Mouse (Mus musculus): ENCODE results near the gene Fhdc1. TPM values are rescaled to one million over a fixed set of nuclear protein-coding genes. Genes with fewer than 3 reads are reported as not detected.

Fhdc1 gene
- total RNA-seq, 2 experiments from 2014 or later, result 2.2 to 2.4 TPM

DNA sequence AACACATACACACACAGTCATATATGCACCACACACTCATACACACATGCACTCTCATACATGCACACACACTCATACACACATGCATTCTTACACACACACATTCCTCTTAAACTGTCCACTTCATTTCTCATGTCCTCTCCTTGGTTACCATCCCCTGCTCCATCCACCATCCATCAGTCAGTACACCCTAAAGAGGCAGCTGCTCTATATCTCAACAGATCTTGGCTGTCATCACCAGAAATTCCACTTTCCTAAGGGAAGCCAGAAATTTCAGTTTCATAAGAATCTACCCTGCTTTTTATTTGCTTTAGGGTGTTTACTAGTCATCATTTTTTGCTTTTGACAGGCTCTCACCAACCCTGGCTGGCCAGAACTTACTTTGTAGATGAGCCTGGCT, 84.4 kb downstream of the Fhdc1 start:
- intact Hi-C loops (cut with DNase I), result no loop called here
- no peak for DNase-seq (ENCODE audit: low spot score in 2 of 2)

DNA sequence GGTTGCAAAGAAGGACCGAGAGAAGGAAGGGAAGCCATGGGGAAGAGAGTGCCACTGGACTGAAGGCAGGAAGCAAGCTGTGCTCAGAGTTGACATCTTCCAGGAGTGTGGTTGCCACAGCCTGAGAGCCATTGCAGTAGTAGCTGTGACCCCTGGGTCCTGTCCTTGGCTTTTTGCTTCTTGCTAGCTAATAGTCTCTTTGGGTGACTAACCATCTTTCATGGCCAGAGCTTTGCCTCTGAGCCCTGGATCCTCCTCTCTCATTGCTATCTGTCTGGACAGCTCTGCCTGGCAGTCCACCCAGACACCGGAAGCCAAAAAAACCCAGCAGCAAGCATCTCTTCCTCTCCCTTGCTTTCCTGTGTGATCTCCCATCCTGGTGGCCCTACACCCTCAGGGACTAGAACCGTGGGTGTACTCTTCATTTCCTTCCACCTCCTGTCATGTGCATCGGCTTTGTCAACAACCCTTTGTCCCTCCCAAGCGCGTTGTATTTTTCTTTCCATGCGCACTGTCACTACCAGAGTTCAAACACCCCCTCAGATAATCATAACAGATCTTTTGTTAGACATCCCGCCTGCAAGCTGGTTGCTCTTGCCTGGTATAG, 85.3 kb downstream of the Fhdc1 start:
- intact Hi-C loops (cut with DNase I), result no loop called here
- no peak for DNase-seq (ENCODE audit: low spot score in 2 of 2)

Other genes with a start within 250 kb of the Fhdc1 start
- 100 to 1,000 TPM; 190 to 200 TPM for gene Trim2, start 173.6 kb downstream of the Fhdc1 start, total RNA-seq (2021)
- gene Arfip1, start 102.2 kb upstream of the Fhdc1 start, total RNA-seq (2021), result 10 to 100 TPM; 15.5 to 16.3 TPM
- gene Tigd4, start 113.1 kb upstream of the Fhdc1 start, total RNA-seq (2021), result not detected
- 1 to 10 TPM in 1 of 2 experiments, under 1 TPM in 1; 0.78 to 1.4 TPM for gene Tmem154, start 185.8 kb upstream of the Fhdc1 start, total RNA-seq (2021)

Data from left cerebral cortex, postnatal 14 days (tissue).